In genomic region chr19:33761287-33762086, GRCm38 (mm10) we compare ENCODE assay signal across 8 mouse cellular contexts. TPM values are rescaled to one million over a fixed set of nuclear protein-coding genes. Genes with fewer than 3 reads are reported as not detected.
A peak's percentile ranks its signal among the peaks of the same experiment; 100 is the strongest.
DNase-seq lines count a peak whose midpoint lies in the region; ATAC-seq and TF ChIP-seq lines count a peak whose summit lies in the region.
"Not testable (repeated sequence)": the region's sequence is repeated elsewhere in the genome, so short reads cannot be mapped to it uniquely, and the experiment has no call there.

TSS of gene Lipo3 (minus strand) at chr19:33761951.

- not testable (repeated sequence) for TF ChIP-seq CTCF in ES-Bruce4 (IDR thresholded peaks at IDR 0.05; ENCODE audit: low read depth, low read length); liver, postnatal 0 days (IDR thresholded peaks at IDR 0.05; ENCODE audit: low read depth)

- H3K9ac ChIP-seq in ES-Bruce4 (ENCODE audit: low read depth, poor library complexity, severe bottlenecking); liver, postnatal 0 days (replicated peaks); neural tube, embryonic 13.5 days: not testable (repeated sequence)

- peak; percentile 67 to 80 for ATAC-seq in hematopoietic stem cell, adult 5-6 weeks (replicated peaks in 1 of 2; ENCODE audit: insufficient read depth in 1 of 2, low FRiP score in 2 of 2, low TSS enrichment in 1 of 2, low read depth in 1 of 2, poor library complexity in 2 of 2, severe bottlenecking in 2 of 2)
- ATAC-seq in liver, postnatal 0 days: peak; percentile 72
- peak; percentile 96 for ATAC-seq in neural tube, embryonic 13.5 days (ENCODE audit: low read depth)

- not testable (repeated sequence) for H3K27ac ChIP-seq in ES-Bruce4 (ENCODE audit: insufficient read depth, low read length); liver, postnatal 0 days (ENCODE audit: low read depth); neural tube, embryonic 13.5 days (replicated peaks)

- not testable (repeated sequence) for H3K36me3 ChIP-seq in ES-Bruce4 (ENCODE audit: control insufficient read depth, insufficient read depth, low read length, poor library complexity, severe bottlenecking); liver, postnatal 0 days (replicated peaks; ENCODE audit: insufficient read depth, low read length); neural tube, embryonic 13.5 days

- peak within 1 kb of the TSS; percentile 60 for H3K4me3 ChIP-seq in ES-Bruce4 (ENCODE audit: low read depth, low read length)
- H3K4me3 ChIP-seq in liver, postnatal 0 days (ENCODE audit: low read depth, low read length): not testable (repeated sequence)
- H3K4me3 ChIP-seq in neural tube, embryonic 13.5 days: peak within 1 kb of the TSS; percentile 25

- WGBS in liver, postnatal 0 days (ENCODE audit: insufficient replicate concordance): 40% methylated on average over 11 of the region's 41 CpGs
- 34% methylated on average over 13 of the region's 41 CpGs for WGBS in neural tube, embryonic 13.5 days

- H3K9me3 ChIP-seq in ES-Bruce4 (replicated peaks; ENCODE audit: control insufficient read depth, insufficient read depth, low read length, poor library complexity, severe bottlenecking); liver, postnatal 0 days (ENCODE audit: low read length); neural tube, embryonic 13.5 days: not testable (repeated sequence)

- not testable (repeated sequence) for TF ChIP-seq EP300 in ES-Bruce4 (IDR thresholded peaks at IDR 0.05; ENCODE audit: insufficient read depth, low read depth, low read length); liver, postnatal 0 days (IDR thresholded peaks at IDR 0.05; ENCODE audit: low read depth)

- TF ChIP-seq POLR2A in ES-Bruce4 (IDR thresholded peaks at IDR 0.05; ENCODE audit: insufficient read depth, low read length): not testable (repeated sequence)

- peak; percentile 34 for DNase-seq in cerebellum, adult 9-11 months
- DNase-seq in frontal cortex, adult 2 months (ENCODE audit: extremely low spot score in 1 of 2, low spot score in 1 of 2): peak; percentile 1 to 7
- peak; percentile 1 to 19 for DNase-seq in layer of hippocampus, adult 18-20 months (ENCODE audit: low spot score in 2 of 2)
- peak; percentile 11 for DNase-seq in liver, postnatal 0 days
- DNase-seq in testis, postnatal 14 days (ENCODE audit: low spot score): peak; percentile 74

- not testable (repeated sequence) for H3K4me2 ChIP-seq in liver, postnatal 0 days (ENCODE audit: low read depth, low read length)
- peak within 1 kb of the TSS; percentile 43 for H3K4me2 ChIP-seq in neural tube, embryonic 13.5 days

- H3K27me3 ChIP-seq in ES-Bruce4 (ENCODE audit: control insufficient read depth, insufficient read depth, low read length, poor library complexity, severe bottlenecking); liver, postnatal 0 days (ENCODE audit: insufficient read depth, low read length); neural tube, embryonic 13.5 days: not testable (repeated sequence)

- H3K4me1 ChIP-seq in ES-Bruce4 (ENCODE audit: control insufficient read depth, insufficient read depth, low read length); liver, postnatal 0 days (ENCODE audit: insufficient read depth); neural tube, embryonic 13.5 days (replicated peaks): not testable (repeated sequence)

RNA-seq across cellular contexts. Expression of gene Lipo3, which starts in this region (rescaled TPM):
- 2.5 and 3.6 TPM in 2 replicates for polyA plus RNA-seq in ES-Bruce4 (2011; ENCODE audit: insufficient read depth, insufficient read length, low read depth, missing spikeins)
- polyA plus RNA-seq in frontal cortex, adult 2 months (2012; rRNA removed): 5.2 and 6.8 TPM in 2 replicates
- 9.2 and 12.7 TPM in 2 replicates for total RNA-seq in hematopoietic stem cell, adult 5-6 weeks (2017)
- total RNA-seq in layer of hippocampus, adult 18-20 months (2021): 1 to 10 TPM; 4.7 to 5.1 TPM
- 3.5 and 3.6 TPM in 2 replicates for polyA plus RNA-seq in liver, postnatal 0 days (2015; fragmentation: Nextera tagmentation; extraction: Ambion mirVana)
- polyA plus RNA-seq in neural tube, embryonic 13.5 days (2015; fragmentation: Nextera tagmentation; extraction: Ambion mirVana): 13.8 and 15.0 TPM in 2 replicates

Comparison
In these comparisons a context has a peak if more than half of its experiments do, and no peak if none do; other contexts are left out.
1. DNase-seq: peak in every context shown above with its lines; median percentile 74 in testis, postnatal 14 days; 34 in cerebellum, adult 9-11 months; 11 in liver, postnatal 0 days; 10 in layer of hippocampus, adult 18-20 months; 4 in frontal cortex, adult 2 months.